Mouse (Mus musculus): ENCODE measurements around the gene Dirc2. TPM values are rescaled to one million over a fixed set of nuclear protein-coding genes. Genes with fewer than 3 reads are reported as not detected.
A peak's percentile ranks its signal among the peaks of the same experiment; 100 is the strongest.

Gene Dirc2
- polyA plus RNA-seq, 1 experiment from 2014 or later: 44.9 TPM

- no peaks in the 10 kb centered on the region for H3K27me3 ChIP-seq (ENCODE audit: control insufficient read depth, insufficient read depth, low read length)
- no peak for DNase-seq (ENCODE audit: low spot score)
- H3K9ac ChIP-seq: no peak overlapping the region
- WGBS: 75% methylated on average over 2 of the region's 2 CpGs
- H3K27ac ChIP-seq: no peak overlapping the region
- H3K4me3 ChIP-seq (replicated peaks; ENCODE audit: low read length): no peak overlapping the region
- no peaks in the 10 kb centered on the region for H3K9me3 ChIP-seq (ENCODE audit: control insufficient read depth, low read length)
- H3K4me2 ChIP-seq (replicated peaks): no peak overlapping the region
- ATAC-seq (ENCODE audit: low FRiP score): no peak
- H3K36me3 ChIP-seq (replicated peaks; ENCODE audit: control insufficient read depth, insufficient read depth): no peaks in the 10 kb centered on the region
- H3K4me1 ChIP-seq (replicated peaks; ENCODE audit: control insufficient read depth, insufficient read depth, low read length): peaks cover 24% of the 10 kb centered on the region; the same call in 1 of the 2 replicates
These were observed 3.7 kb downstream of the Dirc2 start for GRCm38 (mm10) chr16:35765449-35765848.

GRCm38 (mm10) chr16:35764941-35765340 lies 4.2 kb downstream of the Dirc2 start:
- H3K27me3 ChIP-seq (ENCODE audit: control insufficient read depth, insufficient read depth, low read length): no peaks in the 10 kb centered on the region
- ATAC-seq (ENCODE audit: low FRiP score): no peak
- H3K4me3 ChIP-seq (replicated peaks; ENCODE audit: low read length): no peak overlapping the region
- WGBS: 84% methylated on average over 1 of the region's 1 CpGs
- no peak overlapping the region for H3K9ac ChIP-seq
- DNase-seq (ENCODE audit: low spot score): no peak
- H3K4me1 ChIP-seq (replicated peaks; ENCODE audit: control insufficient read depth, insufficient read depth, low read length): peaks cover 24% of the 10 kb centered on the region; the same call in 1 of the 2 replicates
- no peaks in the 10 kb centered on the region for H3K9me3 ChIP-seq (ENCODE audit: control insufficient read depth, low read length)
- no peaks in the 10 kb centered on the region for H3K36me3 ChIP-seq (replicated peaks; ENCODE audit: control insufficient read depth, insufficient read depth)
- H3K27ac ChIP-seq: no peak overlapping the region
- H3K4me2 ChIP-seq (replicated peaks): no peak overlapping the region

- H3K9me3 ChIP-seq (ENCODE audit: control insufficient read depth, low read length): no peaks in the 10 kb centered on the region
- no peaks in the 10 kb centered on the region for H3K27me3 ChIP-seq (ENCODE audit: control insufficient read depth, insufficient read depth, low read length)
- no peak for DNase-seq (ENCODE audit: low spot score)
- 75% methylated on average over 11 of the region's 11 CpGs for WGBS
- ATAC-seq (ENCODE audit: low FRiP score): no peak
- no peak overlapping the region for H3K27ac ChIP-seq
- H3K9ac ChIP-seq: no peak overlapping the region
- no peaks in the 10 kb centered on the region for H3K36me3 ChIP-seq (replicated peaks; ENCODE audit: control insufficient read depth, insufficient read depth)
- no peak overlapping the region for H3K4me2 ChIP-seq (replicated peaks)
- no peak overlapping the region for H3K4me3 ChIP-seq (replicated peaks; ENCODE audit: low read length)
- peaks cover 17% of the 10 kb centered on the region; the same call in 1 of the 2 replicates for H3K4me1 ChIP-seq (replicated peaks; ENCODE audit: control insufficient read depth, insufficient read depth, low read length)
These were observed 5.4 kb downstream of the Dirc2 start for GRCm38 (mm10) chr16:35763590-35764296.

GRCm38 (mm10) chr16:35759401-35759800 lies 9.8 kb downstream of the Dirc2 start:
- no peaks in the 10 kb centered on the region for H3K9me3 ChIP-seq (ENCODE audit: control insufficient read depth, low read length)
- 92% methylated on average over 5 of the region's 5 CpGs for WGBS
- no peak overlapping the region for H3K27ac ChIP-seq
- peaks cover 8% of the 10 kb centered on the region; the same call in 1 of the 2 replicates for H3K4me1 ChIP-seq (replicated peaks; ENCODE audit: control insufficient read depth, insufficient read depth, low read length)
- H3K9ac ChIP-seq: no peak overlapping the region
- ATAC-seq (ENCODE audit: low FRiP score): no peak
- no peak for DNase-seq (ENCODE audit: low spot score)
- no peaks in the 10 kb centered on the region for H3K27me3 ChIP-seq (ENCODE audit: control insufficient read depth, insufficient read depth, low read length)
- no peaks in the 10 kb centered on the region for H3K36me3 ChIP-seq (replicated peaks; ENCODE audit: control insufficient read depth, insufficient read depth)
- H3K4me2 ChIP-seq (replicated peaks): no peak overlapping the region
- no peak overlapping the region for H3K4me3 ChIP-seq (replicated peaks; ENCODE audit: low read length)

- Histone ChIP-seq H3K9ac (no peak overlapping the region), H3K36me3 (replicated peaks; ENCODE audit: control insufficient read depth, insufficient read depth) (no peaks in the 10 kb centered on the region), H3K4me2 (replicated peaks) (no peak overlapping the region), H3K27me3 (ENCODE audit: control insufficient read depth, insufficient read depth, low read length) (no peaks in the 10 kb centered on the region), H3K4me1 (replicated peaks; ENCODE audit: control insufficient read depth, insufficient read depth, low read length) (peaks cover 8% of the 10 kb centered on the region; the same call in 1 of the 2 replicates), H3K9me3 (ENCODE audit: control insufficient read depth, low read length) (no peaks in the 10 kb centered on the region), H3K4me3 (replicated peaks; ENCODE audit: low read length) (no peak overlapping the region), H3K27ac (no peak overlapping the region)
- DNase-seq (ENCODE audit: low spot score): no peak
- 90% methylated on average over 9 of the region's 9 CpGs for WGBS
- ATAC-seq (ENCODE audit: low FRiP score): no peak
These were observed 12.5 kb downstream of the Dirc2 start for GRCm38 (mm10) chr16:35756697-35757096.

- no peak for DNase-seq (ENCODE audit: low spot score)
These were observed 13.4 kb downstream of the Dirc2 start for GRCm38 (mm10) chr16:35755502-35756334.

GRCm38 (mm10) chr16:35753926-35754325 lies 15.2 kb downstream of the Dirc2 start:
- DNase-seq (ENCODE audit: low spot score) (no peak), ATAC-seq (ENCODE audit: low FRiP score) (no peak)
- no peak overlapping the region for H3K4me3 ChIP-seq (replicated peaks; ENCODE audit: low read length)
- no peak overlapping the region for H3K27ac ChIP-seq
- WGBS: 96% methylated on average over 5 of the region's 5 CpGs
- no peaks in the 10 kb centered on the region for H3K27me3 ChIP-seq (ENCODE audit: control insufficient read depth, insufficient read depth, low read length)
- 0 out of 2 replicates have a peak, but pooled peaks cover 5% of the 10 kb centered on the region for H3K36me3 ChIP-seq (replicated peaks; ENCODE audit: control insufficient read depth, insufficient read depth)
- H3K4me2 ChIP-seq (replicated peaks): no peak overlapping the region
- no peaks in the 10 kb centered on the region for H3K9me3 ChIP-seq (ENCODE audit: control insufficient read depth, low read length)
- no peak overlapping the region for H3K9ac ChIP-seq
- peaks cover 8% of the 10 kb centered on the region; the same call in 1 of the 2 replicates for H3K4me1 ChIP-seq (replicated peaks; ENCODE audit: control insufficient read depth, insufficient read depth, low read length)

More at GRCm38 (mm10) chr16:35755502-35756334, 13.4 kb downstream of the Dirc2 start:
- no peak overlapping the region for H3K4me2 ChIP-seq (replicated peaks)
- H3K9me3 ChIP-seq (ENCODE audit: control insufficient read depth, low read length): no peaks in the 10 kb centered on the region
- H3K4me1 ChIP-seq (replicated peaks; ENCODE audit: control insufficient read depth, insufficient read depth, low read length): peaks cover 8% of the 10 kb centered on the region; the same call in 1 of the 2 replicates
- peak overlapping the region; percentile 10; the same call in 1 of the 2 replicates for H3K27ac ChIP-seq
- no peak overlapping the region for H3K4me3 ChIP-seq (replicated peaks; ENCODE audit: low read length)
- no peak for ATAC-seq (ENCODE audit: low FRiP score)
- WGBS: 73% methylated on average over 6 of the region's 6 CpGs
- H3K36me3 ChIP-seq (replicated peaks; ENCODE audit: control insufficient read depth, insufficient read depth): no peaks in the 10 kb centered on the region
- no peaks in the 10 kb centered on the region for H3K27me3 ChIP-seq (ENCODE audit: control insufficient read depth, insufficient read depth, low read length)
- H3K9ac ChIP-seq: no peak overlapping the region

- ATAC-seq (ENCODE audit: low FRiP score) (no peak), DNase-seq (ENCODE audit: low spot score) (no peak)
- no peaks in the 10 kb centered on the region for H3K9me3 ChIP-seq (ENCODE audit: control insufficient read depth, low read length)
- 90% methylated on average over 4 of the region's 4 CpGs for WGBS
- no peak overlapping the region for H3K4me3 ChIP-seq (replicated peaks; ENCODE audit: low read length)
- no peaks in the 10 kb centered on the region for H3K27me3 ChIP-seq (ENCODE audit: control insufficient read depth, insufficient read depth, low read length)
- peaks cover 8% of the 10 kb centered on the region; the same call in 1 of the 2 replicates for H3K4me1 ChIP-seq (replicated peaks; ENCODE audit: control insufficient read depth, insufficient read depth, low read length)
- 0 out of 2 replicates have a peak, but pooled peaks cover 5% of the 10 kb centered on the region for H3K36me3 ChIP-seq (replicated peaks; ENCODE audit: control insufficient read depth, insufficient read depth)
- no peak overlapping the region for H3K9ac ChIP-seq
- no peak overlapping the region for H3K4me2 ChIP-seq (replicated peaks)
- H3K27ac ChIP-seq: no peak overlapping the region
These were observed 17.3 kb downstream of the Dirc2 start for GRCm38 (mm10) chr16:35751841-35752240.

- Histone ChIP-seq H3K27ac (no peak overlapping the region), H3K27me3 (ENCODE audit: control insufficient read depth, insufficient read depth, low read length) (no peaks in the 10 kb centered on the region), H3K9ac (no peak overlapping the region), H3K4me1 (replicated peaks; ENCODE audit: control insufficient read depth, insufficient read depth, low read length) (no peaks in the 10 kb centered on the region), H3K9me3 (ENCODE audit: control insufficient read depth, low read length) (no peaks in the 10 kb centered on the region), H3K4me2 (replicated peaks) (no peak overlapping the region), H3K36me3 (replicated peaks; ENCODE audit: control insufficient read depth, insufficient read depth) (0 out of 2 replicates have a peak, but pooled peaks cover 5% of the 10 kb centered on the region), H3K4me3 (replicated peaks; ENCODE audit: low read length) (no peak overlapping the region)
- no peak for ATAC-seq (ENCODE audit: low FRiP score)
- 84% methylated on average over 7 of the region's 7 CpGs for WGBS
- DNase-seq (ENCODE audit: low spot score): no peak
These were observed 19.8 kb downstream of the Dirc2 start for GRCm38 (mm10) chr16:35749385-35749784.
